Mouse (Mus musculus) heart, adult 2 months (tissue): ENCODE data around the gene Dusp8. TPM values are rescaled to one million over a fixed set of nuclear protein-coding genes. Genes with fewer than 3 reads are reported as not detected.

Experiments used
- DNase-seq, 2 experiments: peaks; one replicate each; pipeline ENCODE4 v3.0.0; 2021
- H3K27ac ChIP-seq: fragments of 200-600 bp; 2 replicates; pipeline ENCODE4 v1.8.1; 2022
- H3K27me3 ChIP-seq: fragments of 200-500 bp; 2 replicates; pipeline ENCODE4 v1.6.1; 2012; ENCODE audit warnings: mild to moderate bottlenecking, low read length, inconsistent platforms, mixed read lengths; ENCODE audit not compliant: control insufficient read depth, insufficient read depth
- H3K36me3 ChIP-seq: fragments of 200-500 bp; 2 replicates; pipeline ENCODE4 v1.6.1; 2012; ENCODE audit warnings: low read length, inconsistent platforms; ENCODE audit not compliant: control insufficient read depth, insufficient read depth
- H3K4me1 ChIP-seq: fragments of 200-500 bp; 2 replicates; pipeline ENCODE4 v1.6.1; 2011; ENCODE audit warnings: low read length; ENCODE audit not compliant: control insufficient read depth, insufficient read depth
- H3K4me3 ChIP-seq: fragments of 200-600 bp; 2 replicates; pipeline ENCODE4 v1.8.1; 2022
- H3K79me2 ChIP-seq: fragments of 200-500 bp; replicated peaks from 2 replicates; pipeline ENCODE4 v1.6.1; 2012; ENCODE audit warnings: mild to moderate bottlenecking, inconsistent platforms, low read length, moderate library complexity, mixed read lengths; ENCODE audit not compliant: control insufficient read depth, insufficient read depth
- H3K9ac ChIP-seq: fragments of 200-500 bp; 2 replicates; pipeline ENCODE4 v1.6.1; 2012; ENCODE audit warnings: low read depth, mild to moderate bottlenecking, control low read depth, inconsistent platforms, low read length, mixed read lengths
- CTCF ChIP-seq: fragments of 200-600 bp; IDR thresholded peaks from 2 replicates; pipeline ENCODE4 v1.8.1; 2022; ENCODE audit warnings: antibody characterized with exemption, mild to moderate bottlenecking, moderate library complexity
- EP300 ChIP-seq: fragments of 200-500 bp; IDR thresholded peaks from 2 replicates; pipeline ENCODE4 v1.6.1; 2011; ENCODE audit warnings: low read depth, low read length, control low read depth; ENCODE audit not compliant: insufficient read depth
- POLR2A ChIP-seq: fragments of 200-500 bp; IDR thresholded peaks from 2 replicates; pipeline ENCODE4 v1.6.1; 2011; ENCODE audit warnings: mild to moderate bottlenecking, low read depth, low read length, control low read depth; ENCODE audit not compliant: insufficient read depth
- WGBS: fragments of 180-500 bp; shearing (Covaris S2); methylation state at CpG from one replicate; pipeline ENCODE4 v1.1.7; 2018; 5-methylcytosine and 5-hydroxymethylcytosine counted together
- intact Hi-C: fragments of 180-260 bp; cut with DNase I; formaldehyde crosslinking; loops from one replicate; pipeline ENCODE4 v1.15.1; 2025
- polyA plus RNA-seq: library from polyadenylated mRNA; depleted of rRNA; stranded (reverse); fragments of >200 nt; gene quantifications from 2 replicates; pipeline ENCODE4 v1.2.3, GENCODE M21; 2012; rRNA removed
- total RNA-seq, 2 experiments: library from RNA; stranded (reverse); gene quantifications; 2 replicates each; pipeline ENCODE4 v1.2.3; 2021

The Dusp8 gene
- total and polyA plus RNA-seq, 3 experiments, result 31.4 to 43.2 (median 37.4) TPM

GRCm38 (mm10) chr7:142037553-142038170 is 58.0 kb downstream of the Dusp8 start:
- Histone ChIP-seq H3K9ac (no peak overlapping the region), H3K79me2 (peaks cover 8% of the 10 kb centered on the region; the same call in 1 of the 2 replicates), H3K4me1 (peaks cover 53% of the 10 kb centered on the region), H3K4me3 (no peak overlapping the region), H3K27ac (peak overlapping the region; percentile 15), H3K36me3 (peaks cover 33% of the 10 kb centered on the region), H3K27me3 (no peaks in the 10 kb centered on the region)
- TF ChIP-seq EP300, result 0 out of 2 replicates have a peak, but pooled peaks have one; percentile 34
- no peak for TF ChIP-seq POLR2A
- TF ChIP-seq CTCF, result peak; percentile 98
- intact Hi-C loops, result loop anchor here (1.0 kb wide), 1 partner anchor 20 kb away; no protein-coding TSS in a partner anchor
- peak; percentile 44 to 53 for DNase-seq
- 76% methylated on average over 4 of the region's 4 CpGs for WGBS

- peaks cover 22% of the 10 kb centered on the region for H3K36me3 ChIP-seq
- H3K4me1 ChIP-seq, result peaks cover 44% of the 10 kb centered on the region
- no peak for DNase-seq
- intact Hi-C loops, result no loop called here
- 23% methylated on average over 2 of the region's 2 CpGs for WGBS
- peaks cover 8% of the 10 kb centered on the region; the same call in 1 of the 2 replicates for H3K79me2 ChIP-seq
- TF ChIP-seq EP300 (no peak), POLR2A (no peak), CTCF (no peak)
- H3K9ac ChIP-seq, result no peak overlapping the region
- H3K27ac ChIP-seq, result peak overlapping the region; percentile 73
- no peaks in the 10 kb centered on the region for H3K27me3 ChIP-seq
- no peak overlapping the region for H3K4me3 ChIP-seq
Observed at GRCm38 (mm10) chr7:142035048-142035811, 60.4 kb downstream of the Dusp8 start.

- no peak overlapping the region for H3K4me3 ChIP-seq
- no peaks in the 10 kb centered on the region for H3K27me3 ChIP-seq
- intact Hi-C loops, result no loop called here
- peak; percentile 73 to 86 for DNase-seq
- peaks cover 38% of the 10 kb centered on the region for H3K4me1 ChIP-seq
- TF ChIP-seq CTCF (no peak), EP300 (peak; percentile 83), POLR2A (peak; percentile 82; the same call in 1 of the 2 replicates)
- WGBS, result 32% methylated on average over 2 of the region's 2 CpGs
- H3K9ac ChIP-seq, result no peak overlapping the region
- peak overlapping the region; percentile 73 for H3K27ac ChIP-seq
- peaks cover 15% of the 10 kb centered on the region for H3K36me3 ChIP-seq
- peaks cover 9% of the 10 kb centered on the region; the same call in 1 of the 2 replicates for H3K79me2 ChIP-seq
Observed at GRCm38 (mm10) chr7:142034198-142034597, 61.4 kb downstream of the Dusp8 start.

- intact Hi-C loops, result no loop called here
- H3K36me3 ChIP-seq, result peaks cover 10% of the 10 kb centered on the region
- no peak overlapping the region for H3K9ac ChIP-seq
- peaks cover 3% of the 10 kb centered on the region for H3K79me2 ChIP-seq
- no peaks in the 10 kb centered on the region for H3K27me3 ChIP-seq
- H3K27ac ChIP-seq, result no peak overlapping the region
- no peak for DNase-seq
- H3K4me1 ChIP-seq, result peaks cover 31% of the 10 kb centered on the region
- TF ChIP-seq CTCF (no peak), EP300 (no peak), POLR2A (no peak)
- H3K4me3 ChIP-seq, result no peak overlapping the region
Observed at GRCm38 (mm10) chr7:142030073-142030472, 65.6 kb downstream of the Dusp8 start.

Other genes starting within 250 kb of the Dusp8 start
- 10 to 100 TPM; 50.2 to 54.2 TPM for gene Tollip, start 177.3 kb downstream of the Dusp8 start, total RNA-seq
- 66.3 and 95.4 TPM in 2 replicates for gene Tollip, start 177.3 kb downstream of the Dusp8 start, polyA plus RNA-seq
- under 1 TPM; 0.07 to 0.18 TPM for gene Brsk2, start 146.1 kb downstream of the Dusp8 start, total RNA-seq
- 0.20 and 0.23 TPM in 2 replicates for gene Brsk2, start 146.1 kb downstream of the Dusp8 start, polyA plus RNA-seq
- 10 to 100 TPM; 41.9 to 44.5 TPM for gene Mob2, start 34.8 kb downstream of the Dusp8 start, total RNA-seq
- gene Mob2, start 34.8 kb downstream of the Dusp8 start, polyA plus RNA-seq, result 44.8 and 58.9 TPM in 2 replicates
- not detected for gene Gm45618, start 24.9 kb upstream of the Dusp8 start, total RNA-seq
- gene Gm45618, start 24.9 kb upstream of the Dusp8 start, polyA plus RNA-seq, result not detected in 2 replicates
- gene Gm39115, start 40.2 kb upstream of the Dusp8 start, total RNA-seq, result not detected
- not detected in 2 replicates for gene Gm39115, start 40.2 kb upstream of the Dusp8 start, polyA plus RNA-seq
- gene Gm45337, start 48.8 kb upstream of the Dusp8 start, total RNA-seq, result not detected
- gene Gm45337, start 48.8 kb upstream of the Dusp8 start, polyA plus RNA-seq, result not detected in 2 replicates
- gene Gm29735, start 61.3 kb upstream of the Dusp8 start, total RNA-seq, result not detected
- gene Gm29735, start 61.3 kb upstream of the Dusp8 start, polyA plus RNA-seq, result not detected in 2 replicates
- not detected for gene Gm4553, start 69.9 kb upstream of the Dusp8 start, total RNA-seq
- gene Gm4553, start 69.9 kb upstream of the Dusp8 start, polyA plus RNA-seq, result not detected in 2 replicates
- not detected for gene Krtap5-2, start 80.2 kb upstream of the Dusp8 start, total RNA-seq
- gene Krtap5-2, start 80.2 kb upstream of the Dusp8 start, polyA plus RNA-seq, result not detected in 2 replicates
- gene Gm10153, start 94.5 kb upstream of the Dusp8 start, total RNA-seq, result not detected
- not detected in 2 replicates for gene Gm10153, start 94.5 kb upstream of the Dusp8 start, polyA plus RNA-seq
- not detected for gene Krtap5-3, start 105.5 kb upstream of the Dusp8 start, total RNA-seq
- not detected in 2 replicates for gene Krtap5-3, start 105.5 kb upstream of the Dusp8 start, polyA plus RNA-seq
- gene Gm7579, start 116.0 kb upstream of the Dusp8 start, total RNA-seq, result not detected
- gene Gm7579, start 116.0 kb upstream of the Dusp8 start, polyA plus RNA-seq, result not detected in 2 replicates
- gene Krtap5-5, start 134.1 kb upstream of the Dusp8 start, total RNA-seq, result not detected
- not detected in 2 replicates for gene Krtap5-5, start 134.1 kb upstream of the Dusp8 start, polyA plus RNA-seq
- not detected for gene Gm40460, start 145.2 kb upstream of the Dusp8 start, total RNA-seq
- gene Gm40460, start 145.2 kb upstream of the Dusp8 start, polyA plus RNA-seq, result not detected in 2 replicates
- gene Gm2431, start 162.5 kb upstream of the Dusp8 start, total RNA-seq, result not detected
- gene Gm2431, start 162.5 kb upstream of the Dusp8 start, polyA plus RNA-seq, result not detected in 2 replicates
- gene Gm4559, start 178.5 kb upstream of the Dusp8 start, total RNA-seq, result not detected
- gene Gm4559, start 178.5 kb upstream of the Dusp8 start, polyA plus RNA-seq, result not detected in 2 replicates
- not detected for gene Krtap5-1, start 201.3 kb upstream of the Dusp8 start, total RNA-seq
- gene Krtap5-1, start 201.3 kb upstream of the Dusp8 start, polyA plus RNA-seq, result not detected in 2 replicates
- gene Krtap5-4, start 207.7 kb upstream of the Dusp8 start, total RNA-seq, result not detected
- gene Krtap5-4, start 207.7 kb upstream of the Dusp8 start, polyA plus RNA-seq, result not detected in 2 replicates